Mouse (Mus musculus) bone marrow macrophage, adult 2 months (primary cell): ENCODE results near the gene Ammecr1. TPM values are rescaled to one million over a fixed set of nuclear protein-coding genes. Genes with fewer than 3 reads are reported as not detected.

ENCODE experiments used
- H3K27ac ChIP-seq: 2 replicates; pipeline ENCODE4 v1.5.1; 2012; ENCODE audit warnings: low read depth, low read length; ENCODE audit not compliant: insufficient read depth
- H3K4me1 ChIP-seq: 2 replicates; pipeline ENCODE4 v1.6.1; 2012; ENCODE audit warnings: low read length; ENCODE audit not compliant: control insufficient read depth, insufficient read depth
- H3K4me3 ChIP-seq: 2 replicates; pipeline ENCODE4 v1.5.1; 2012; ENCODE audit warnings: mild to moderate bottlenecking, low read length, moderate library complexity; ENCODE audit not compliant: insufficient read depth
- CTCF ChIP-seq: IDR thresholded peaks from 2 replicates; pipeline ENCODE4 v1.5.1; 2012; ENCODE audit warnings: low read depth, mild to moderate bottlenecking, low read length, moderate library complexity
- POLR2A ChIP-seq: IDR thresholded peaks from 2 replicates; pipeline ENCODE4 v1.6.1; 2012; ENCODE audit warnings: mild to moderate bottlenecking, low read depth, low read length, borderline replicate concordance
- polyA plus RNA-seq: library from polyadenylated mRNA; stranded (reverse); fragments of >200 nt; gene quantifications from 2 replicates; pipeline ENCODE4 v1.2.4, GENCODE M21; 2012; ENCODE audit not compliant: missing spikeins, insufficient read depth, insufficient read length

Gene Ammecr1
- polyA plus RNA-seq, 1 experiment = 4.4 TPM

DNA sequence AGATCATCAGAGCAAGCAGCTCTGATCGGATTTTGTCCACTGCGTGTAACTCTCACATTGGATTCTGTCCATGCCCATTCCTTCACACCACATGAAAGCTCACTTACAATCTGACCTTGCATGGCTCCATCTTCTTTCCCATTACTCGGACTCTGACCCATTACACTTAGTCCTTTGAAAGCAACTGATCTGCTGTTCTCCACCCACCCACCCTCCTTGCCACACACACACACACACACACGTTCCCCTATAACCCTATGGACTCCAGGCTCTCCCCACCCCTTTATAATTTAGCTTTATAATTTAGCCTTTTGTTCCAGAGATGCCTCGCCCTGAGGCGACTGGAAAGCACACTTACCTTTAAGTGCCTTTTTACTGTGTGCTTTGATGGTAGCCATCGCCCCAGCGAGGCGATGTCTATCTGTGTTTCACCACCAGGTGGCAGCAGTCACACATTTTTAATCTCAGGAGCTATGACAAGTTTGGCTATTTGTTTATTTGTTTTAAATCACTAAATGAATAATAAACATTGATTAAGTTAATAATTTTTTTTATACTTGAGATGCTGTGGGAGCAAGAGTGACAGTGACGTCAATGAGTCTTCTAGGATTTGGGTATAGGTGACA, 148.4 kb downstream of the Ammecr1 start:
- Histone ChIP-seq H3K4me3 (no peak overlapping the region), H3K27ac (no peak overlapping the region), H3K4me1 (no peaks in the 10 kb centered on the region)
- TF ChIP-seq POLR2A = no peak
- no peak for TF ChIP-seq CTCF

DNA sequence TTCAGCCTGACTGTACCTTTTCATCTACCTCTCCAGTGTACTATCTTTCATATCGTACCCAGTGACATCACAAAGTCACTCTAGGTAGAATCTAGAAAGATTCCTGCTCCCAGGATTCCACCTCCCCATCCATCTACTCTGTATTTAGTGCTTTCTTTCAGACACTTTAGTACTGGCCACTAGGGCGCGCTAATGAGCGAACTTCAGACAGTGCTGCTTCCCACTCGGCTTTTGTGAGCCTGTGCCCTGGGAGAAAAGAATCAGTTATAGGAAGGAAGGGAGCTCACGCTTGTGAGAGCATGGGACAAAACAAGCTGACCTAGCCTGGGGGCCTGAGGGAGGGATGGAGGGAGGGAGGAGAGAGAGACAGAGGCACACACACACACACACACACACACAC, 153.4 kb downstream of the Ammecr1 start:
- no peak for TF ChIP-seq POLR2A
- TF ChIP-seq CTCF = no peak
- Histone ChIP-seq H3K4me3 (no peak overlapping the region), H3K4me1 (no peaks in the 10 kb centered on the region), H3K27ac (no peak overlapping the region)

DNA sequence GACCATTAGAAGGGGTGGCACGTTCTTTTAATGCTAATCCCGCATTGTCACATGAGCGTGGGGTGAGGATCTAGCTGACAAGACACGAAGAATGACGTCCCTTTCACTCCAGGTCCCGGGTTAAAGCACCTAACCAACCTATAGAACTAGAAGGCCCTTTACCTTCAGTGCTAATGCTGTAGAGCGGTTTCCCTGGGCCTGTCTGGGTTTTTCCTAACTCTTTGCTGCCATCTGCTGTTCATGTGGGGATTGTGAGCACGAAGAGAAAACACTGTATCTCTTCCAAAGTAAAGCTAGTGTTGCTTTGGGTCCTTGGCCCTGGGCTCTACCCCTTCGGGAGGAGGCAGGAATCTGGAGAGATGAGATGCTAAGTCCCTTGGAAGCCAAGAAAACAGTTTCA, 158.1 kb downstream of the Ammecr1 start:
- H3K4me3 ChIP-seq = no peak overlapping the region
- no peaks in the 10 kb centered on the region for H3K4me1 ChIP-seq
- TF ChIP-seq POLR2A (no peak), CTCF (no peak)
- no peak overlapping the region for H3K27ac ChIP-seq

DNA sequence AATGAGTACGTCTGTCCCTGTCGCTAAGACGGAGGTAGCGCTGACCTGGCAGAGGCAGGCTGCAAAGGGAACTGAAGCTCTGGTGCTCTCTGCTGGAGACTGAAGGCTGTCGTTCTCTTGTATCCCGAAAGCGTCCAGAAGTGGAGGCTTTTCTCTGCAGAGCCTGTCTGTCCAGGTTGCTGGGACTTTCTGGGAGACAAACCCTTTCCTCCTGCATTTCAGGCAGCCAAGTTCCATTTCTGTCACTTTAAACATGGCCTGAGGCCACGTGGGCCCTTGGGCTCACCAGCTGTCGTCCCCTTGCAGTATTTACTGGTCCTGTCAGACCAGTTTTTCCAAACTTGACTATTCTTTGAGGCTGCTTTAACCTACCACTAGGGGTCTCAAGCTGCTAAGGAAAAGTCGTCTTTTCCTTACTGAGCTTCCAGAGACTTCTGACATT, 159.9 kb downstream of the Ammecr1 start:
- TF ChIP-seq CTCF (no peak), POLR2A (no peak)
- H3K4me3 ChIP-seq = no peak overlapping the region
- H3K4me1 ChIP-seq = 0 out of 2 replicates have a peak, but pooled peaks cover 2% of the 10 kb centered on the region
- no peak overlapping the region for H3K27ac ChIP-seq

DNA sequence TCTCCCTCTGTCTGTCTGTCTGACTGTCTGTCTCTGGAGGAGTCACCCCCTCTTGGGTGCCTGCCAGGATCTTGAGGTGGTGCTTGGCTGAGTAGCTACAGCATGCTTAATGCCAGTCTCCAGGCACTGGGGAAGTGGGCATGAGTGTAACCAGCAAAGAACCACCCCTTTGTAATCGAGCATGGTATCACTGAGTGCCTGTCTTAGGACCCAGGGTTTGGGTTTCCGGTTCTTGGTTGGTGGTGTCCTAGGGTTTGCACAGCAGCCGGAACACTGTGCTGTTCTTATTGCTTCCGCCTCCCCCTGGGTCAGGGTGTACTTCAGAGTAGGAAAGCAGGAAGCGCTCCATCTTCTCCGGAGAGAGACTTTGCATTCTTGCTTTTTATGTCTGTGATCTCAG, 160.4 kb downstream of the Ammecr1 start:
- no peak for TF ChIP-seq CTCF
- TF ChIP-seq POLR2A = no peak
- Histone ChIP-seq H3K4me3 (no peak overlapping the region), H3K27ac (no peak overlapping the region)

DNA sequence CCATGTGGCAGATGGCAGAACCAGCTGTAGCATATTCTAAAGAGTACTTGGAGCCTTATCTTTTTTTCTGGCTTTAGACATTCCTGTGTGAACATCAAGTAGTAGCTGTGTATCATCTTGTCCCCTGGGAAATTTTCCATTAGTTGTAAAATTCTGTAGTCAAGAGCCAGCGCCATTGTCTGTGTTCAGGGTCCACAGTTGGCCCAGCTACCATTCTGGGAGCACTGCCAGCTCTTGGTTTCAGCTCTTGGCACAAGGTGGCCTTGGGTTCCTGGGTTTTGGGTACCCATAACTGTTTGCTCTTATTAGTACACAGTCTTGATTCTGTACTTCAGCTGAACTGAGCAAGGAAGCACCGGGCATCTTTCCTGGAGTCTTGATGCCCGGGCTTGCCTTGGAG, 161.9 kb downstream of the Ammecr1 start:
- TF ChIP-seq CTCF (no peak), POLR2A (no peak)
- no peak overlapping the region for H3K27ac ChIP-seq

More for the DNA sequence above, 160.4 kb downstream of the Ammecr1 start:
- H3K4me1 ChIP-seq = 0 out of 2 replicates have a peak, but pooled peaks cover 2% of the 10 kb centered on the region

More for the DNA sequence above, 161.9 kb downstream of the Ammecr1 start:
- H3K4me3 ChIP-seq = no peak overlapping the region
- H3K4me1 ChIP-seq = 0 out of 2 replicates have a peak, but pooled peaks cover 2% of the 10 kb centered on the region

Other genes starting within 250 kb of the Ammecr1 start
- not detected in 2 replicates for gene Rtl9, start 132.9 kb upstream of the Ammecr1 start, polyA plus RNA-seq